Mouse (Mus musculus): ENCODE results near the gene Olfr1082.
"Not testable (repeated sequence)": the region's sequence is repeated elsewhere in the genome, so short reads cannot be mapped to it uniquely, and the experiment has no call there.

Gene Olfr1082

GRCm38 (mm10) chr2:86598866-86599265, at the start of gene Olfr1082:
TSS of gene Olfr1082 (minus strand) at chr2:86598966.
- not testable (repeated sequence) for DNase-seq

- DNase-seq: not testable (repeated sequence)
Measured at GRCm38 (mm10) chr2:86639625-86640024, 40.9 kb upstream of the Olfr1082 start, which contains the start of gene Olfr1084. TSS of gene Olfr1084 (minus strand) at chr2:86639725.

DNA sequence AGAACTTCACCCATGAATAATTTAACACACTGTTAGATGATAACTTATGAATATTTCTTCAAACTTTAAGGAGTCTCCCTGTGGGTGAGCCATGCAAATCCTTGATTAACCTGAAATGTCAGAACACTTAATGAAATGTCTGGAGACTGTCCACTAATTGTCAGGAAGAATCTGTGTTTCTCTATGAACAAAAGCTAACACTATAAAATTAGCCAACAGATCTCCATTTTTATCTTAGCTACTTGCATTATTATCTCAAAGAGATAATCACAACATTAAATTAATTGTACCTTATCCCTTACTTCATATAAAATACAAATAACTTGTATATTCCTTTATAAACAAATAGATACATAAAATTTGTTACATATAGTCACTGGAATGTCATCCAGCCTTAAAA, 40.6 kb downstream of the Olfr1082 start, which contains the start of gene Olfr1080:
Olfr1080 (minus strand) TSS at position 101 of the 400 bp plus-strand sequence.
- DNase-seq: not testable (repeated sequence)
